Mouse (Mus musculus) C2C12 (cell line): ENCODE results near the gene Gm7982. TPM values are rescaled to one million over a fixed set of nuclear protein-coding genes. Genes with fewer than 3 reads are reported as not detected.
"Not testable (repeated sequence)": the region's sequence is repeated elsewhere in the genome, so short reads cannot be mapped to it uniquely, and the experiment has no call there.

Experiments used
- H3K27me3 ChIP-seq: one replicate; pipeline ENCODE4 v1.6.1; 2011; ENCODE audit not compliant: control insufficient read depth, insufficient read depth, insufficient read length
- H3K36me3 ChIP-seq: one replicate; pipeline ENCODE4 v1.6.1; 2011; ENCODE audit not compliant: control insufficient read depth, insufficient read depth
- H3K4me3 ChIP-seq: one replicate; pipeline ENCODE4 v1.5.1; 2011; ENCODE audit warnings: mild to moderate bottlenecking, control low read depth; ENCODE audit not compliant: poor library complexity, insufficient read depth, severe bottlenecking
- H3K79me2 ChIP-seq: one replicate; pipeline ENCODE4 v1.6.1; 2011; ENCODE audit not compliant: control insufficient read depth, insufficient read depth
- H3K79me3 ChIP-seq: one replicate; pipeline ENCODE4 v1.6.1; 2011; ENCODE audit warnings: low read depth, control low read depth
- H3ac ChIP-seq: one replicate; pipeline ENCODE3; 2011; ENCODE audit warnings: low read depth; ENCODE audit not compliant: control insufficient read depth, insufficient read length
- long read RNA-seq, 2 experiments: library from polyadenylated mRNA; unstranded; transcript quantifications; one replicate each; pipeline ENCODE4 v2.0.0; 2019 to 2020
- polyA plus RNA-seq: library from polyadenylated mRNA; unstranded; fragments of >200 nt; fragmentation: generic; extraction: Trizol; gene quantifications from one replicate; pipeline ENCODE4 v1.2.1, GENCODE M21; 2012; ENCODE audit warnings: missing spikeins

Gm7982 gene
- 0.18 TPM for polyA plus RNA-seq
- long read RNA-seq, experiment 1, result 0 reads
- long read RNA-seq, experiment 2, result 0 reads

- not testable (repeated sequence) for H3K79me3 ChIP-seq, H3K4me3 ChIP-seq, H3ac ChIP-seq, H3K79me2 ChIP-seq, H3K27me3 ChIP-seq, H3K36me3 ChIP-seq
Observed at GRCm38 (mm10) chr5:95741714-95742113, at the start of gene Gm7982. Gm7982 (plus strand) TSS chr5:95742014.

- not testable (repeated sequence) for H3K27me3 ChIP-seq, H3K36me3 ChIP-seq, H3ac ChIP-seq, H3K4me3 ChIP-seq, H3K79me2 ChIP-seq, H3K79me3 ChIP-seq
Observed at GRCm38 (mm10) chr5:95736073-95736472, 5.7 kb upstream of the Gm7982 start, which contains the start of gene Gm7978. Gm7978 (minus strand) TSS chr5:95736173.

GRCm38 (mm10) chr5:95775690-95776089 is 33.9 kb downstream of the Gm7982 start, which contains the start of gene E330014E10Rik:
E330014E10Rik (plus strand) TSS chr5:95775990.
- H3K36me3 ChIP-seq, H3K4me3 ChIP-seq, H3K79me2 ChIP-seq, H3K79me3 ChIP-seq, H3ac ChIP-seq, H3K27me3 ChIP-seq: not testable (repeated sequence)

Other genes with a start within 250 kb of the Gm7982 start
- gene Gm3286, start 231.3 kb upstream of the Gm7982 start, polyA plus RNA-seq, result not detected
- gene Gm7971, start 147.1 kb upstream of the Gm7982 start, polyA plus RNA-seq, result 0.11 TPM
- gene Gm7978, start 5.8 kb upstream of the Gm7982 start, polyA plus RNA-seq, result 0.09 TPM
- not detected for gene E330014E10Rik, start 34.0 kb downstream of the Gm7982 start, polyA plus RNA-seq
- not detected for gene Cxcl13, start 214.9 kb downstream of the Gm7982 start, polyA plus RNA-seq